Comparison of ENCODE assay signal across 1 mouse cellular context in the genomic region with DNA sequence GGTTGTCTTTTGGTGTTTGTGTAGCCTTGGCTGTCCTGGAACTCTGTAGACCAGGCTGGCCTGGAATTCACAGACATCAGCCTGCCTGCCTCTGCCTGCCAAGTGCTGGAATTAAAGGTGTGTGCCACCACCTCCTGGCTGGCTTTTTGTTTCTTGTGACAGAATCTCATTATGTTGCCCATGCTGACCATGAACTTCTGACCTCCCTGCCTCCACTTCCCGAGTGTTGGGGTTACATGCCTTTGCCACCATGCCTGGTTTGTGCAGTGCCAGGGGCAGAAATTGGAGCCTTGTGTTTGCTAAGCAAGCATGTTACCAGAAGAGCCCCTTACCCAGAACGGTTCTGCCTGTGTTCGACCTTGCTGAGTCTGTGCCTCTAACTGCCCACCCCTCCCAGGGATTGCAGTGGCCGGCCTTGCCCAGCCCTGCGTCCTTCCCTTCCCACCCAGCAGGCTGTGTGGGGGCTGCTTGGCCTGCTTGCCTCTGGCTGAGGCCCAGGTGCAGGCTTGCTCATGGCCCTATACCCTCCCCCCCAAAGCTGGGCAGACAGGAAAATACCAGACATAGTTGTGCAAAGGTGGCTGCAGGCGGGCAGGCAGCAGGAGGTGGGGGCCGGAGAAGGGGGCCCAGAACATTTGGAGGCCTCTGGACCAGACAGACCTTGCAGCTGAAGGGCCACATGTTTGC.
TF ChIP-seq lines count a peak whose summit lies in the region.

No protein-coding gene starts in this region.

TF ChIP-seq in ES-E14, 5 proteins besides CTCF, POLR2A, EP300 and RAD21 (continued from another document):
- TF ChIP-seq ZNF384 (IDR thresholded peaks at IDR 0.05; ENCODE audit: low read depth, low read length) = no peak
- no peak for TF ChIP-seq CHD2 (IDR thresholded peaks at IDR 0.05; ENCODE audit: low read depth, low read length)
